Mouse (Mus musculus) frontal cortex, postnatal 36 days (tissue): ENCODE measurements around the gene Cct4.

Experiments used
- DNase-seq, 2 experiments: peaks; one replicate each; pipeline ENCODE4 v3.0.0; 2022; ENCODE audit warnings: low spot score in 2 of 2

The Cct4 gene

GRCm38 (mm10) chr11:22982846-22983245 lies 7.5 kb upstream of the Cct4 start:
- DNase-seq, result no peak

- no peak for DNase-seq
Observed at GRCm38 (mm10) chr11:22985510-22985909, 4.8 kb upstream of the Cct4 start.

GRCm38 (mm10) chr11:22987357-22987756 lies 3.0 kb upstream of the Cct4 start:
- peak; percentile 32 to 52 for DNase-seq

GRCm38 (mm10) chr11:22989786-22990185 lies 533 bp upstream of the Cct4 start:
- DNase-seq, result no peak

GRCm38 (mm10) chr11:22991218-22991835 lies 1.0 kb downstream of the Cct4 start:
- DNase-seq, result no peak

- DNase-seq, result no peak
Observed at GRCm38 (mm10) chr11:22994271-22994670, 4.0 kb downstream of the Cct4 start.

- no peak for DNase-seq
Observed at GRCm38 (mm10) chr11:22995461-22995860, 5.1 kb downstream of the Cct4 start.

GRCm38 (mm10) chr11:22998308-22998707 lies 8.0 kb downstream of the Cct4 start:
- DNase-seq, result no peak

GRCm38 (mm10) chr11:23005276-23005675 lies 15.0 kb downstream of the Cct4 start:
- DNase-seq, result no peak

- no peak for DNase-seq
Observed at GRCm38 (mm10) chr11:23007166-23007480, 16.8 kb downstream of the Cct4 start.

- peak; percentile 73 to 93 for DNase-seq
Observed at GRCm38 (mm10) chr11:23007481-23008180, 17.3 kb downstream of the Cct4 start, which contains the start of gene Fam161a. Fam161a (plus strand) TSS chr11:23007531.

GRCm38 (mm10) chr11:23008181-23008823 lies 18.0 kb downstream of the Cct4 start:
- peak; percentile 79 to 83 for DNase-seq

GRCm38 (mm10) chr11:23008824-23009200 lies 18.5 kb downstream of the Cct4 start:
- DNase-seq, result no peak

- DNase-seq, result no peak
Observed at GRCm38 (mm10) chr11:23013096-23013495, 22.8 kb downstream of the Cct4 start.

- DNase-seq, result no peak
Observed at GRCm38 (mm10) chr11:23013580-23014294, 23.4 kb downstream of the Cct4 start.

GRCm38 (mm10) chr11:23014996-23015395 lies 24.7 kb downstream of the Cct4 start:
- no peak for DNase-seq

GRCm38 (mm10) chr11:23017943-23018342 lies 27.6 kb downstream of the Cct4 start:
- DNase-seq, result no peak

- DNase-seq, result no peak
Observed at GRCm38 (mm10) chr11:23020116-23020770, 29.9 kb downstream of the Cct4 start.

GRCm38 (mm10) chr11:23020841-23021240 lies 30.5 kb downstream of the Cct4 start:
- no peak for DNase-seq

- no peak for DNase-seq
Observed at GRCm38 (mm10) chr11:23023155-23023554, 32.8 kb downstream of the Cct4 start.

- no peak for DNase-seq
Observed at GRCm38 (mm10) chr11:23024169-23024568, 33.9 kb downstream of the Cct4 start.

- no peak for DNase-seq
Observed at GRCm38 (mm10) chr11:23028957-23029356, 38.6 kb downstream of the Cct4 start.
